Mouse (Mus musculus): Measurements from ENCODE around the gene Naif1. TPM values are rescaled to one million over a fixed set of nuclear protein-coding genes. Genes with fewer than 3 reads are reported as not detected.
A peak's percentile ranks its signal among the peaks of the same experiment; 100 is the strongest.

The Naif1 gene
- polyA plus RNA-seq, 1 experiment from 2014 or later: 7.0 TPM

DNA sequence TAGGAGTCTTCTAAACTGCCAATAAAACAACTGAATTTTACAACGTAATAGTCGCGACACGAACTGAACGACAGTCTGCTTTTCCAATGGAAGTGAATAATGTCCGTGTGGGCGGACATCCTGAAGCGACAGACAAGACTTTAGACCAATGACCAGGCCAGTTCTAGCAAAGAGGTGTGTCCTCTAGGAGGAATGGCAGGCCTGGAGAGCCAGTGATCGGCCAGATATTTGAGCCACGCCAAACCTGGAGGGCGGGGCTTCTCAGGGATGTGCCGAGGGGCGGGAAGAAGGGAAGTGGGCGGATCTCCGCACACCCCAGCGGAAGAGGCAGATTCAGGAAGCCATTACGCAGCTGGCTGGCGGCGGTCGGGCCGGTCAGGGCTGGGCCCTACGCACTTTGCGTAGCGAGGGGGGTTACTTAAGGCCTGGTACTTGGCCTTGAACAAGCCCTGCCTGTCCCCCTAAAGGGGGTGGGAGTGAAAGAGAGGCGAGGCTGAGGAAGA lies 1.7 kb downstream of the Naif1 start:
- Histone ChIP-seq H3K27me3 (replicated peaks; ENCODE audit: control insufficient read depth, insufficient read depth, low read length) (no peaks in the 10 kb centered on the region), H3K27ac (ENCODE audit: low read length) (peak overlapping the region; percentile 99), H3K4me1 (replicated peaks; ENCODE audit: control insufficient read depth, insufficient read depth, low read length) (peaks cover 33% of the 10 kb centered on the region), H3K36me3 (ENCODE audit: control insufficient read depth, insufficient read depth) (no peaks in the 10 kb centered on the region; the same call in 1 of the 2 replicates), H3K4me2 (ENCODE audit: low read length) (peak overlapping the region; percentile 61), H3K4me3 (replicated peaks; ENCODE audit: low read length) (peak overlapping the region; percentile 78), H3K9me3 (ENCODE audit: control insufficient read depth, low read length) (no peaks in the 10 kb centered on the region), H3K9ac (replicated peaks; ENCODE audit: low read depth, low read length) (peak overlapping the region; percentile 75)
- WGBS: 0% methylated on average over 25 of the region's 25 CpGs
- ATAC-seq: peak; percentile 93

DNA sequence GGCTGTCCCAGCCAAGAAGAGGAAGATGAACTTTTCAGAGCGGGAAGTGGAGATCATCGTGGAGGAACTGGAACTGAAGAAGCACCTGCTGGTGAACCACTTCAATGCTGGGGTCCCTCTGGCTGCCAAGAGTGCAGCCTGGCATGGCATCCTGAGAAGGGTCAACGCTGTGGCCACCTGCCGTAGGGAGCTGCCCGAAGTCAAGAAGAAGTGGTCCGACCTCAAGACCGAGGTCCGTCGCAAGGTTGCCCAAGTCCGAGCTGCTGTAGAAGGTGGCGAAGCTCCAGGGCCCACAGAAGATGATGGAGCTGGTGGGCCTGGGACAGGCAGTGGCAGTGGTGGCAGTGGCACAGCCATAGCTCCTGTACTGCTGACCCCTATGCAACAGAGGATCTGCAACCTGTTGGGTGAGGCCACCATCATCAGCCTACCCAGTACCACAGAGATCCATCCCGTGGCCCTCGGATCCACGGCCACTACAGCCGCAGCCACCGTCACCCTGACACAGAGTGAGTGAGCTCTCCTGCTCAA lies 2.2 kb downstream of the Naif1 start:
- H3K36me3 ChIP-seq (ENCODE audit: control insufficient read depth, insufficient read depth): no peaks in the 10 kb centered on the region; the same call in 1 of the 2 replicates
- peak overlapping the region; percentile 99 for H3K27ac ChIP-seq (ENCODE audit: low read length)
- 94% methylated on average over 16 of the region's 16 CpGs for WGBS
- peaks cover 27% of the 10 kb centered on the region for H3K4me1 ChIP-seq (replicated peaks; ENCODE audit: control insufficient read depth, insufficient read depth, low read length)
- no peak for ATAC-seq
- H3K27me3 ChIP-seq (replicated peaks; ENCODE audit: control insufficient read depth, insufficient read depth, low read length): no peaks in the 10 kb centered on the region
- peak overlapping the region; percentile 78 for H3K4me3 ChIP-seq (replicated peaks; ENCODE audit: low read length)
- H3K9me3 ChIP-seq (ENCODE audit: control insufficient read depth, low read length): no peaks in the 10 kb centered on the region
- H3K9ac ChIP-seq (replicated peaks; ENCODE audit: low read depth, low read length): peak overlapping the region; percentile 40
- H3K4me2 ChIP-seq (ENCODE audit: low read length): peak overlapping the region; percentile 58

DNA sequence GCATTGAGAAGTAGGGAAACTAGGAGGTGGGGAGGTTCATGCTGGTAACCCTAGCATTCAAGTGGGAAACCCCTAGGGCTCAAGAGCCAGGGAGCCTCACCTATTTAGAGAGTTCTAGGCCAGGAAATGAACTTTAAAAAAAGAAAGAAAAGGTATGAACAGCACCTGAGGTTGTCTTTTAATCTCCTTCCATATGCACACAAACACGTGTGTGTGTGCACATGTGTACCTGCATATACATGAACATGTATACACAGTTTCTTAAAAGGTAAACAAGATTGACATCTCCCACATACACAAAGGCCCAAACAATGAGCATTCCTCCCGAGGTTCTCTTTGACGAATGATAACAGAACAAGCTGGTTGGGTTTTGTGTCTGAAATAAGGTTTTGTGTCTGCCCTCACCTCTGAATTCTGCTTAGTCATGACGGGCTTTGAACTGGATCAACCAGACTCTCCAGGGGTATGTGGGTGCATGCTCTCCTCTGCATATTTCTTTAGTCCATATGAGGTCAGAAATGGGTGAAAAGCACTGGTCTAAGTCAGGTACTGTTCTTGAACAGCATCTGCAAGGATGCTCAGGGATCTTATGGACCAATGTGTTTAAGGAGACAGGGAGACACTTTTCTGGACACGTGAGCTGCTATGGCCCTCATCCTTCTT lies 3.5 kb downstream of the Naif1 start:
- H3K4me2 ChIP-seq (ENCODE audit: low read length): no peak overlapping the region
- no peaks in the 10 kb centered on the region for H3K9me3 ChIP-seq (ENCODE audit: control insufficient read depth, low read length)
- peaks cover 27% of the 10 kb centered on the region for H3K4me1 ChIP-seq (replicated peaks; ENCODE audit: control insufficient read depth, insufficient read depth, low read length)
- ATAC-seq: no peak
- H3K4me3 ChIP-seq (replicated peaks; ENCODE audit: low read length): no peak overlapping the region
- H3K27ac ChIP-seq (ENCODE audit: low read length): no peak overlapping the region
- H3K9ac ChIP-seq (replicated peaks; ENCODE audit: low read depth, low read length): no peak overlapping the region
- H3K36me3 ChIP-seq (ENCODE audit: control insufficient read depth, insufficient read depth): no peaks in the 10 kb centered on the region; the same call in 1 of the 2 replicates
- 83% methylated on average over 5 of the region's 5 CpGs for WGBS
- no peaks in the 10 kb centered on the region for H3K27me3 ChIP-seq (replicated peaks; ENCODE audit: control insufficient read depth, insufficient read depth, low read length)

DNA sequence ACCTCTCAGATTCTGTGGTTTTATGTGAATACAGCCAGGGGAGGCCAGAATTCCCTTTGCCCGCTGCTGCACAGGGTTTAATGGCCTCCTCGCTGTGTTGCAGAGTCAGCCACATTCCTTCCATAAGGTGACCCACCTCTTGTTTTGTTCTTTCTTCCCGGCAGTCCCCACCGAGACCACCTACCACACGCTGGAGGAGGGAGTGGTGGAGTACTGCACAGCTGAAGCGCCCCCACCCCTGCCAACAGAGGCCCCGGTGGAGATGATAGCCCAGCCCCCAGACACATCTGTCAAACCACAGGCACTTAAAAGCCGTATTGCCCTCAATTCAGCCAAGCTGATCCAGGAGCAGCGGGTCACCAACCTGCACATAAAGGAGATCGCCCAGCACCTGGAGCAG lies 4.4 kb downstream of the Naif1 start:
- H3K36me3 ChIP-seq (ENCODE audit: control insufficient read depth, insufficient read depth): no peaks in the 10 kb centered on the region; the same call in 1 of the 2 replicates
- H3K27me3 ChIP-seq (replicated peaks; ENCODE audit: control insufficient read depth, insufficient read depth, low read length): no peaks in the 10 kb centered on the region
- H3K27ac ChIP-seq (ENCODE audit: low read length): no peak overlapping the region
- H3K4me2 ChIP-seq (ENCODE audit: low read length): no peak overlapping the region
- no peaks in the 10 kb centered on the region for H3K9me3 ChIP-seq (ENCODE audit: control insufficient read depth, low read length)
- H3K4me3 ChIP-seq (replicated peaks; ENCODE audit: low read length): no peak overlapping the region
- 89% methylated on average over 10 of the region's 10 CpGs for WGBS
- no peak overlapping the region for H3K9ac ChIP-seq (replicated peaks; ENCODE audit: low read depth, low read length)
- peaks cover 25% of the 10 kb centered on the region for H3K4me1 ChIP-seq (replicated peaks; ENCODE audit: control insufficient read depth, insufficient read depth, low read length)
- no peak for ATAC-seq

DNA sequence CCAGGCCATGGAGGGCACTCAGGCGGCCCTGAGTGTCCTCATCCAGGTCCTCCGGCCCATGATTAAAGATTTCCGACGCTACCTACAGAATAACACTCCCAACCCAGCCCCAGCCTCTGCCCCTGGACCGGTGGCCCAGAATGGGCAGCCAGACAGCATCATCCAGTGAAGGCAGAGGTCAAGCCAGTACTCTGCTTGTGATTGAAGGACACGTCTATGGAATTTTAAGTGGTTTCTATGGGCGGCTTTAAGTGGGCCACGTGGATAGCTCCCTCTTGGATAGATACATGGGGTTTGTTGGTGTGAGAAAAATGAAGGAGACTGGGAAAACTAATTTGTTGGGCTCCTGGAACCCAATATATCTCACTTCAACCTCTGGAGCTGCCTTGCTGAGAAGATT lies 4.8 kb downstream of the Naif1 start:
- no peaks in the 10 kb centered on the region for H3K9me3 ChIP-seq (ENCODE audit: control insufficient read depth, low read length)
- no peak overlapping the region for H3K9ac ChIP-seq (replicated peaks; ENCODE audit: low read depth, low read length)
- H3K27me3 ChIP-seq (replicated peaks; ENCODE audit: control insufficient read depth, insufficient read depth, low read length): no peaks in the 10 kb centered on the region
- H3K4me3 ChIP-seq (replicated peaks; ENCODE audit: low read length): no peak overlapping the region
- H3K4me2 ChIP-seq (ENCODE audit: low read length): no peak overlapping the region
- no peak for ATAC-seq
- H3K27ac ChIP-seq (ENCODE audit: low read length): no peak overlapping the region
- no peaks in the 10 kb centered on the region; the same call in 1 of the 2 replicates for H3K36me3 ChIP-seq (ENCODE audit: control insufficient read depth, insufficient read depth)
- 94% methylated on average over 8 of the region's 8 CpGs for WGBS
- H3K4me1 ChIP-seq (replicated peaks; ENCODE audit: control insufficient read depth, insufficient read depth, low read length): peaks cover 20% of the 10 kb centered on the region

DNA sequence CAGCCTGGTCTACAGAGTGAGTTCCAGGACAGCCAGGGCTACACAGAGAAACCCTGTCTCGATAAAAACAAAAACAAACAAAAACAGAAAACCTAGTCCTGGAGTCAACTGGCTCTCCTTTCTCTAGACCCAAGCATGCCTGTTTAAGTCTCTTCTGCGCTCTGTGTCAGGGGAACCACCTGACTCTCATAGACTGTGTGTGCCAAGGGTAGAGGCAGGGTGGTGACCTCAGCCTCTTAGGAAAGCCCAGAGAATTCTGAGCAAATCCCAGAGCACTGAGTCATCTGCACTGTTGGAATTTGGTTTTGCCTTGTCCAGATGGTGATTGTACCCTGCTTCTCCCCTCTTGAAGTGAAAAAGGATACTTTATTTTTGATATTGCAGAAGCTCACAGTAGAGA lies 8.0 kb downstream of the Naif1 start:
- Histone ChIP-seq H3K4me1 (replicated peaks; ENCODE audit: control insufficient read depth, insufficient read depth, low read length) (peaks cover 1% of the 10 kb centered on the region; the same call in 1 of the 2 replicates), H3K36me3 (ENCODE audit: control insufficient read depth, insufficient read depth) (no peaks in the 10 kb centered on the region; the same call in 1 of the 2 replicates), H3K9ac (replicated peaks; ENCODE audit: low read depth, low read length) (no peak overlapping the region), H3K4me3 (replicated peaks; ENCODE audit: low read length) (no peak overlapping the region), H3K27ac (ENCODE audit: low read length) (no peak overlapping the region), H3K27me3 (replicated peaks; ENCODE audit: control insufficient read depth, insufficient read depth, low read length) (0 out of 2 replicates have a peak, but pooled peaks cover 3% of the 10 kb centered on the region), H3K4me2 (ENCODE audit: low read length) (no peak overlapping the region), H3K9me3 (ENCODE audit: control insufficient read depth, low read length) (no peaks in the 10 kb centered on the region)
- WGBS: 87% methylated on average over 2 of the region's 2 CpGs
- ATAC-seq: no peak

DNA sequence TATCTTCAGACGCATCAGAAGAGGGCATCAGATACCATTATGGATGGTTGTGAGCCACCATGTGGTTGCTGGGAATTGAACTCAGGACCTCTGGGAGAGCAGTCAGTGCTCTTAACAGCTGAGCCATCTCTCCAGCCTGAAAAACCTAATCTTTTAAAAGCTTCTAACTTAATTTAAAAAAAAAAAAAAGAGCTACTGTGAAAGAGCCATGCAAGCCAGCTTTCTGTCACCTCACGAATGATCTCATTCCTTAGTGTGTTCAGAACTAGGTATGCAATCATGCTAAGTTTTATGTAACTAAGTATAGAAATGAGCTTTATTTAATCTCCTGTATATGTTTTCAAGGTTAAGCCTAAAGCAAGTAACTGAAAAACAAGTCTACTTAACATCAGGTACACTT lies 9.4 kb downstream of the Naif1 start:
- no peak for ATAC-seq
- Histone ChIP-seq H3K4me3 (replicated peaks; ENCODE audit: low read length) (no peak overlapping the region), H3K36me3 (ENCODE audit: control insufficient read depth, insufficient read depth) (no peaks in the 10 kb centered on the region; the same call in 1 of the 2 replicates), H3K27me3 (replicated peaks; ENCODE audit: control insufficient read depth, insufficient read depth, low read length) (0 out of 2 replicates have a peak, but pooled peaks cover 3% of the 10 kb centered on the region), H3K4me1 (replicated peaks; ENCODE audit: control insufficient read depth, insufficient read depth, low read length) (no peaks in the 10 kb centered on the region), H3K9ac (replicated peaks; ENCODE audit: low read depth, low read length) (no peak overlapping the region), H3K27ac (ENCODE audit: low read length) (no peak overlapping the region), H3K9me3 (ENCODE audit: control insufficient read depth, low read length) (no peaks in the 10 kb centered on the region), H3K4me2 (ENCODE audit: low read length) (no peak overlapping the region)
- WGBS: 91% methylated on average over 2 of the region's 2 CpGs

DNA sequence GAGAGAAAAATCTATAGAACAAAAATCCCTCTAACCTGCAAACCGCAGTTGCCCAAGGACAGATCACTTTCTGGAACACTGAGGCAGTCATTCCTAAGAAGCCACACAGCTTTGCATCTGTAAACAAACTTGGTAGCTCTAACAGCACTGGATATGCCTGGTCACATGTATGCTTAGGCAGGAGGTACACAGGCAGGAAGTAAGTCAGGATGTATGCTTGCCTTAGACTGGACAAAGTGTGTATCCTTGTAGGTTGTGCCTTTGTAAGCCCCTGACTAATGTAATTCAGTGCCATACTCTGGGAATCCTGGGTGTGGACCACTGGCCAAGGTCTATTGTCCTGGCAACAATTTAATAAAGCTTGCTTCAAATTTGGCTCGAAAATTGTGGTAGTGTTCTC lies 13.5 kb downstream of the Naif1 start:
- Histone ChIP-seq H3K27me3 (replicated peaks; ENCODE audit: control insufficient read depth, insufficient read depth, low read length) (0 out of 2 replicates have a peak, but pooled peaks cover 3% of the 10 kb centered on the region), H3K36me3 (ENCODE audit: control insufficient read depth, insufficient read depth) (no peaks in the 10 kb centered on the region), H3K9me3 (ENCODE audit: control insufficient read depth, low read length) (no peaks in the 10 kb centered on the region), H3K4me2 (ENCODE audit: low read length) (no peak overlapping the region), H3K4me1 (replicated peaks; ENCODE audit: control insufficient read depth, insufficient read depth, low read length) (no peaks in the 10 kb centered on the region), H3K9ac (replicated peaks; ENCODE audit: low read depth, low read length) (no peak overlapping the region), H3K27ac (ENCODE audit: low read length) (no peak overlapping the region), H3K4me3 (replicated peaks; ENCODE audit: low read length) (no peak overlapping the region)
- ATAC-seq: no peak
- 74% methylated on average over 2 of the region's 2 CpGs for WGBS

DNA sequence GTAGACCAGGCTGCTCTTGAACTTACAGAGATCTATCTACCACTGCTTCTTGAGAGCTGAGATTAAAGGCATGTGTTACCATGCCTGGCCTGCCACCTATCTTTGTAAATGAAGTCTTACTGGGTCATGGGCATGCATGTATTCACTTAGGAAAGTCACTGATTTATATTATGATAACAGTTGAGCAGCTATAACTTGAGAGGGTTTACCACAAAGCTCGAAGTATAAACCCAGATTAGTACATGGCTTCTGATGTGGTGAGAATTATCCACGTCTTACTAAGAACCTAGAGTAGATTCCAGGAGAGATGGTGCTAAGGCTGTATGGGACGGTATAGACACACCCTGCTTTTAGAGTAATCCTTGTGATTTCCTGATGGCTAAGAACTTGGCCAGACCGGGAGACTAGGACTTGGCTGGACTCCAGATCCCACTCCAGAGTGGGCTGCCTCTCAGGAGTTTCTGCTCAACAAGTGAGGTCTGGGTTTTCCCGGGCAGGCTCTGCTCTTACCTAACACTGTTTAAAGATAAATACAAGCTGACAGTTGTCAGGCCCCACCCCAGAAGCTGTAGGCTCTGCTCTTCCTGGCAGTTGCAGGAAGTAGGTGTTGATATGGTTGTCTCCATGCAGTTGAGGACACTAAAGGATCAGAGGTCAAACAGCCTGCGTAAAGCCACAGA lies 14.1 kb downstream of the Naif1 start:
- H3K27ac ChIP-seq (ENCODE audit: low read length): no peak overlapping the region
- 72% methylated on average over 6 of the region's 6 CpGs for WGBS
- no peak for ATAC-seq

More for the DNA sequence above, 14.1 kb downstream of the Naif1 start:
- Histone ChIP-seq H3K4me3 (replicated peaks; ENCODE audit: low read length) (no peak overlapping the region), H3K36me3 (ENCODE audit: control insufficient read depth, insufficient read depth) (no peaks in the 10 kb centered on the region), H3K27me3 (replicated peaks; ENCODE audit: control insufficient read depth, insufficient read depth, low read length) (0 out of 2 replicates have a peak, but pooled peaks cover 3% of the 10 kb centered on the region), H3K4me1 (replicated peaks; ENCODE audit: control insufficient read depth, insufficient read depth, low read length) (no peaks in the 10 kb centered on the region), H3K4me2 (ENCODE audit: low read length) (no peak overlapping the region), H3K9ac (replicated peaks; ENCODE audit: low read depth, low read length) (no peak overlapping the region), H3K9me3 (ENCODE audit: control insufficient read depth, low read length) (no peaks in the 10 kb centered on the region)
